Mouse (Mus musculus): ENCODE data around the gene Eras.

GRCm38 (mm10) chrX:7950091-7950490, 21.7 kb upstream of the Eras start:
- no peak for TF ChIP-seq CTCF (IDR thresholded peaks at IDR 0.05; ENCODE audit: control insufficient read depth, insufficient read depth, insufficient read length)
- no peak for TF ChIP-seq MAX (IDR thresholded peaks at IDR 0.05)
- TF ChIP-seq USF1 (IDR thresholded peaks at IDR 0.05; ENCODE audit: low read depth): no peak
- TF ChIP-seq MYOG (IDR thresholded peaks at IDR 0.05; ENCODE audit: control insufficient read depth, extremely low read depth, insufficient read length): no peak
- no peak for TF ChIP-seq MYOD1 (IDR thresholded peaks at IDR 0.05; ENCODE audit: control insufficient read depth, insufficient read length, low read depth)
- TF ChIP-seq CEBPB (IDR thresholded peaks at IDR 0.05; ENCODE audit: low read depth): no peak
